Mouse (Mus musculus) myocyte (in vitro differentiated cells): Measurements from ENCODE around the gene Mettl21c. TPM values are rescaled to one million over a fixed set of nuclear protein-coding genes. Genes with fewer than 3 reads are reported as not detected.

Experiments
- H3K27me3 ChIP-seq: one replicate; pipeline ENCODE4 v1.6.1; 2011; ENCODE audit not compliant: control insufficient read depth, insufficient read depth, insufficient read length
- H3K36me3 ChIP-seq: one replicate; pipeline ENCODE4 v1.6.1; 2011; ENCODE audit not compliant: control insufficient read depth, insufficient read depth
- H3K4me2 ChIP-seq: one replicate; pipeline ENCODE4 v1.6.1; 2011; ENCODE audit warnings: low read depth, control low read depth
- H3K4me3 ChIP-seq: one replicate; pipeline ENCODE4 v1.5.1; 2011; ENCODE audit warnings: mild to moderate bottlenecking, control low read depth, moderate library complexity
- H3K79me2 ChIP-seq: one replicate; pipeline ENCODE4 v1.6.1; 2011; ENCODE audit not compliant: control insufficient read depth, insufficient read depth
- H3ac ChIP-seq: one replicate; pipeline ENCODE4 v1.6.1; 2011; ENCODE audit not compliant: control insufficient read depth, insufficient read length
- CEBPB ChIP-seq: IDR thresholded peaks from 2 replicates; pipeline ENCODE4 v1.6.1; 2011; ENCODE audit warnings: mild to moderate bottlenecking, moderate library complexity; ENCODE audit not compliant: poor library complexity, insufficient read depth, severe bottlenecking
- E2F4 ChIP-seq: IDR thresholded peaks from one replicate; pipeline ENCODE4 v1.6.1; 2011; ENCODE audit warnings: mild to moderate bottlenecking, control low read depth, moderate library complexity; ENCODE audit not compliant: insufficient read depth
- MAX ChIP-seq: IDR thresholded peaks from one replicate; pipeline ENCODE4 v1.6.1; 2011; ENCODE audit warnings: low read depth, mild to moderate bottlenecking, control low read depth
- MYOD1 ChIP-seq, 3 experiments: IDR thresholded peaks; one replicate each; pipeline ENCODE4 v1.6.1; 2011; ENCODE audit warnings: control low read depth in 2 of 3, low read depth in 2 of 3, mild to moderate bottlenecking in 2 of 3, moderate library complexity in 1 of 3; ENCODE audit not compliant: insufficient read length in 2 of 3, control insufficient read depth in 1 of 3
- MYOG ChIP-seq, 3 experiments: IDR thresholded peaks; one replicate each; pipeline ENCODE4 v1.6.1; 2011; ENCODE audit warnings: control low read depth in 2 of 3, low read depth in 2 of 3, mild to moderate bottlenecking in 2 of 3; ENCODE audit not compliant: insufficient read length in 2 of 3, control insufficient read depth in 1 of 3, insufficient read depth in 1 of 3
- POLR2A ChIP-seq: IDR thresholded peaks from one replicate; pipeline ENCODE4 v1.6.1; 2011; ENCODE audit warnings: low read depth, mild to moderate bottlenecking, control low read depth, moderate library complexity; ENCODE audit not compliant: insufficient read length
- POLR2AphosphoS2 ChIP-seq: IDR thresholded peaks from one replicate; pipeline ENCODE4 v1.6.1; 2011; ENCODE audit warnings: low read depth, control low read depth; ENCODE audit not compliant: insufficient read length
- REST ChIP-seq: IDR thresholded peaks from one replicate; pipeline ENCODE4 v1.6.1; 2011; ENCODE audit warnings: mild to moderate bottlenecking, control low read depth, moderate library complexity; ENCODE audit not compliant: insufficient read depth, insufficient read length
- SRF ChIP-seq: IDR thresholded peaks from one replicate; pipeline ENCODE4 v1.6.1; 2011; ENCODE audit warnings: low read depth; ENCODE audit not compliant: control insufficient read depth, insufficient read length
- TCF12 ChIP-seq: IDR thresholded peaks from one replicate; pipeline ENCODE4 v1.6.1; 2011; ENCODE audit warnings: mild to moderate bottlenecking, control low read depth; ENCODE audit not compliant: poor library complexity, insufficient read depth, severe bottlenecking
- TCF3 ChIP-seq: IDR thresholded peaks from one replicate; pipeline ENCODE4 v1.6.1; 2011; ENCODE audit warnings: low read depth, control low read depth; ENCODE audit not compliant: insufficient read length
- USF1 ChIP-seq: IDR thresholded peaks from one replicate; pipeline ENCODE4 v1.6.1; 2011; ENCODE audit warnings: low read depth, mild to moderate bottlenecking, control low read depth, moderate library complexity
- polyA plus RNA-seq: library from polyadenylated mRNA; unstranded; fragments of >200 nt; fragmentation: generic; extraction: Trizol; gene quantifications from one replicate; pipeline ENCODE4 v1.2.1, GENCODE M21; 2012; ENCODE audit warnings: missing spikeins

Gene Mettl21c
- polyA plus RNA-seq, 1 experiment: 0.05 TPM

GRCm38 (mm10) chr1:43996914-43997589 lies 22.8 kb downstream of the Mettl21c start:
- peaks cover 6% of the 10 kb centered on the region for H3K79me2 ChIP-seq
- TF ChIP-seq POLR2A (no peak), MAX (no peak)
- H3K4me2 ChIP-seq: no peak overlapping the region
- no peak overlapping the region for H3ac ChIP-seq
- H3K36me3 ChIP-seq: peaks cover 65% of the 10 kb centered on the region
- no peaks in the 10 kb centered on the region for H3K27me3 ChIP-seq
- H3K4me3 ChIP-seq: no peak overlapping the region

- Histone ChIP-seq H3K4me3 (no peak overlapping the region), H3K36me3 (peaks cover 65% of the 10 kb centered on the region), H3ac (no peak overlapping the region), H3K4me2 (no peak overlapping the region), H3K27me3 (no peaks in the 10 kb centered on the region), H3K79me2 (no peaks in the 10 kb centered on the region)
- no peak for TF ChIP-seq TCF12
- no peak for TF ChIP-seq POLR2AphosphoS2
- no peak for TF ChIP-seq REST
- TF ChIP-seq MAX: no peak
- TF ChIP-seq TCF3: no peak
- no peak for TF ChIP-seq MYOD1 (IDR thresholded peaks at IDR 0.05; ENCODE audit: control insufficient read depth in 1 of 3, insufficient read length in 2 of 3, low read depth in 2 of 3)
- no peak for TF ChIP-seq USF1
- no peak for TF ChIP-seq SRF
- no peak for TF ChIP-seq POLR2A
- TF ChIP-seq MYOG (IDR thresholded peaks at IDR 0.05; ENCODE audit: control insufficient read depth in 1 of 3, insufficient read depth in 1 of 3, insufficient read length in 2 of 3, low read depth in 2 of 3): no peak
- no peak for TF ChIP-seq CEBPB
- TF ChIP-seq E2F4: no peak
Measured at GRCm38 (mm10) chr1:43971089-43971488, 48.7 kb downstream of the Mettl21c start.

- TF ChIP-seq USF1: no peak
- no peak for TF ChIP-seq POLR2AphosphoS2
- no peak for TF ChIP-seq MAX
- TF ChIP-seq TCF12: no peak
- no peak for TF ChIP-seq TCF3
- no peak for TF ChIP-seq CEBPB
- no peak for TF ChIP-seq MYOG (IDR thresholded peaks at IDR 0.05; ENCODE audit: control insufficient read depth in 1 of 3, insufficient read depth in 1 of 3, insufficient read length in 2 of 3, low read depth in 2 of 3)
- no peak for TF ChIP-seq REST
- no peaks in the 10 kb centered on the region for H3K79me2 ChIP-seq
- no peaks in the 10 kb centered on the region for H3K27me3 ChIP-seq
- H3K36me3 ChIP-seq: peaks cover 55% of the 10 kb centered on the region
- no peak overlapping the region for H3ac ChIP-seq
- H3K4me3 ChIP-seq: no peak overlapping the region
- no peak overlapping the region for H3K4me2 ChIP-seq
Measured at GRCm38 (mm10) chr1:43969361-43969760, 50.5 kb downstream of the Mettl21c start.

DNA sequence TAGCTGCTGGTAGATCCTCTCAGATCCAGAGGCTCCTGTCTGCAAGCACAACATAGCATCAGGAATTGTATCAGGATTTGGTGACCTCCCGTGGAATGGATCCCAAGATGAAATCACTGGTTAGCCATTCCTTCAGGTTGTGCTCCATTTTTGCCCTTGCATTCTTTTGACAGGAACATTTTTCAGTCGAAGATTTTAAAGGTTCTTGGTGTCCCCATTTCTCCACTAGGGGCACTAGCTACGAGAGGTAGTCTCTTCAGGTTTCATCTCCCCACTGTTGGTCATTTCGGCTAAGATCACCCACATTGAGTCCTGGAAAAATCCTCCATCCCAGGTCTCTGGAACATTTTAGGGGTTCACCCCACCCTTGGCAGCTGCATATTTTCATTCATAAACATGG lies 53.1 kb downstream of the Mettl21c start:
- TF ChIP-seq POLR2A (no peak), MYOD1 (IDR thresholded peaks at IDR 0.05; ENCODE audit: control insufficient read depth in 1 of 3, insufficient read length in 2 of 3, low read depth in 2 of 3) (no peak), TCF3 (no peak)

DNA sequence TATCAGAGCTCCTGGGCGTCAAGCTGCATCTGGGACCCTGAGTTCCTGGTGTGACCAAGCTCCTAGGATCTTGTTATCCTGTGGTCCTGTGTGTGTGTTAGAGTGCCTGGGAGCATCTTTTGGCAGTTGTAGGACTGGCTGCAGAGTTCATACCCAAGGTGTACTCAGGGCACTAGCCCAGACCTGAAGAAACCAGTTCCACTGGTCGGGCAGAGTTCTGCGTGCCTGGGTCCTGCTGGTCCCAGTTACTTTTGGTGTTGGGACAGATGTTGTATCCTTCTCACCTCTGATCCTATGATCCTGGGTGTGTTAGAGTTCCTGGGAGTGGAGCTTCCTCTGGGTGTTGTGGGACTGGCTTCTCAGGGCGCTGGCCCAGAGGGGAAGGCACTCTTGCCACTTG lies 55.5 kb downstream of the Mettl21c start:
- no peak overlapping the region for H3K4me3 ChIP-seq
- no peaks in the 10 kb centered on the region for H3K27me3 ChIP-seq
- no peak overlapping the region for H3ac ChIP-seq
- no peak overlapping the region for H3K4me2 ChIP-seq
- no peaks in the 10 kb centered on the region for H3K79me2 ChIP-seq
- H3K36me3 ChIP-seq: peaks cover 45% of the 10 kb centered on the region
- no peak for TF ChIP-seq MAX
- no peak for TF ChIP-seq POLR2A
- no peak for TF ChIP-seq CEBPB
- no peak for TF ChIP-seq TCF12
- no peak for TF ChIP-seq REST
- no peak for TF ChIP-seq E2F4
- no peak for TF ChIP-seq POLR2AphosphoS2
- TF ChIP-seq USF1: no peak
- TF ChIP-seq MYOG (IDR thresholded peaks at IDR 0.05; ENCODE audit: control insufficient read depth in 1 of 3, insufficient read depth in 1 of 3, insufficient read length in 2 of 3, low read depth in 2 of 3): no peak
- TF ChIP-seq SRF: no peak
- TF ChIP-seq TCF3: no peak

More for the DNA sequence above, 53.1 kb downstream of the Mettl21c start:
- no peak overlapping the region for H3K4me2 ChIP-seq
- no peaks in the 10 kb centered on the region for H3K27me3 ChIP-seq
- no peaks in the 10 kb centered on the region for H3K79me2 ChIP-seq
- peaks cover 45% of the 10 kb centered on the region for H3K36me3 ChIP-seq
- H3ac ChIP-seq: no peak overlapping the region
- H3K4me3 ChIP-seq: no peak overlapping the region

Other genes starting within 250 kb of the Mettl21c start
- 27.4 TPM for gene Uxs1, start 192.2 kb downstream of the Mettl21c start, polyA plus RNA-seq
- gene Tpp2, start 86.4 kb downstream of the Mettl21c start, polyA plus RNA-seq: 17.2 TPM
- not detected for gene Gm8251, start 41.9 kb upstream of the Mettl21c start, polyA plus RNA-seq
- 6.5 TPM for gene Tex30, start 82.4 kb upstream of the Mettl21c start, polyA plus RNA-seq
- gene Kdelc1, start 98.8 kb upstream of the Mettl21c start, polyA plus RNA-seq: 17.3 TPM
- gene Bivm, start 98.9 kb upstream of the Mettl21c start, polyA plus RNA-seq: 8.1 TPM
- gene Ercc5, start 127.7 kb upstream of the Mettl21c start, polyA plus RNA-seq: 5.1 TPM
- not detected for gene Mettl21e, start 198.9 kb upstream of the Mettl21c start, polyA plus RNA-seq